Comparison of ENCODE assay signal across 41 mouse cellular contexts in the genomic region with DNA sequence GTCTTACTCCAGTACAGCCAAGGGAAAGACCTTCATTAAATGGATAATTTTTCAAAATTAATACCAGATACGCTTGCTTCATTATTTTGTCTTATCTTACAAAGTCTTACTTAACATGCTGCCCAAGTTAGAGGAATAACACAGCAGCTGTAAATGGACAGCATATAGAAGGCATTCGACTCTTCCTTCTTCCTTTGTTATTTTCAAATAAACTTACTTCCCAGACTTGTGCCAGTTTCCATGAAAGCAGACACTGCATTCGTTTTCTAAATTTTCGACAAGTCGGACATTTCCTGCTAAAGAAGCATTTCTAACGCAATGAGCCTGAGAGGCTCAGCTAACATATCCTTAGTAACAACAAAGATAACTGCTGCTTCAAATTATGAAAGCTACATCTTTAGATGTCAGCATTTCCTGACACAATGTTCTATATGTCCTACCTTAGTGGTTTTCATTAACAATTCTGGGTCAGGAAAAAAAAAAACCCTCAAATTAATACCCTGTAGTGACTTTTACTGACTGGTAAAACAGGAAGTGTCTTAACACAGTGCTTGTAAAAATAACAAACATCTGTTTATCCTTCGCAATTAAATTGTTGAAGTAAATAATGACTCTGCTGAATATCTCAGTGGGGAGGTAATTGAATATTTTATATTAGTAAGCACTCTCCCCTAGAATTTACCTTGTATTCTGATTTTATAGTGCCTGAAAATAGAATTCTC. TPM values are rescaled to one million over a fixed set of nuclear protein-coding genes. Genes with fewer than 3 reads are reported as not detected.
"Had no signal": no experiment of that assay in that cellular context is flagged by ENCODE, and none has a peak within 500 bp of the region (broad histone marks: within the 10 kb centered on the region; RNA-seq: fewer than 3 reads in every experiment).

No protein-coding gene starts in this region.

- H3K9ac ChIP-seq: limb, embryonic 12.5 days; limb, embryonic 13.5 days; limb, embryonic 15.5 days; liver, embryonic 12.5 days; liver, embryonic 13.5 days; liver, embryonic 14.5 days; liver, embryonic 15.5 days; liver, postnatal 0 days; lung, embryonic 14.5 days; lung, embryonic 15.5 days; midbrain, embryonic 12.5 days; midbrain, embryonic 13.5 days; midbrain, embryonic 15.5 days; neural tube, embryonic 12.5 days had no signal

- H3K9me3 ChIP-seq: limb, embryonic 10.5 days; limb, embryonic 12.5 days; limb, embryonic 13.5 days; limb, embryonic 15.5 days; liver, embryonic 12.5 days; liver, embryonic 13.5 days; liver, embryonic 15.5 days; lung, embryonic 15.5 days; megakaryocyte, embryonic 14.5 days; midbrain, embryonic 10.5 days; midbrain, embryonic 12.5 days; midbrain, embryonic 13.5 days; midbrain, embryonic 15.5 days; neural tube, embryonic 12.5 days had no signal

- ATAC-seq: liver, embryonic 12.5 days; liver, postnatal 0 days; lung, postnatal 0 days; midbrain, embryonic 13.5 days; midbrain, embryonic 15.5 days; midbrain, embryonic 16.5 days had no signal

- H3K27me3 ChIP-seq: limb, embryonic 15.5 days; liver, embryonic 12.5 days; liver, embryonic 13.5 days; liver, embryonic 15.5 days; lung, embryonic 15.5 days; megakaryocyte, embryonic 14.5 days; midbrain, embryonic 12.5 days; midbrain, embryonic 13.5 days; midbrain, embryonic 15.5 days; neural tube, embryonic 12.5 days had no signal

- H3K4me3 ChIP-seq: limb, embryonic 10.5 days; limb, embryonic 12.5 days; limb, embryonic 13.5 days; limb, embryonic 15.5 days; liver, embryonic 12.5 days; liver, embryonic 13.5 days; liver, embryonic 15.5 days; lung, embryonic 15.5 days; megakaryocyte, embryonic 14.5 days; midbrain, embryonic 10.5 days; midbrain, embryonic 12.5 days; midbrain, embryonic 13.5 days; midbrain, embryonic 15.5 days; myocyte; neural tube, embryonic 12.5 days had no signal

- H3K4me1 ChIP-seq: limb, embryonic 12.5 days; limb, embryonic 13.5 days; limb, embryonic 15.5 days; liver, embryonic 13.5 days; liver, embryonic 15.5 days; lung, embryonic 15.5 days; megakaryocyte, embryonic 14.5 days; midbrain, embryonic 10.5 days; midbrain, embryonic 12.5 days; midbrain, embryonic 13.5 days; midbrain, embryonic 15.5 days; neural tube, embryonic 12.5 days had no signal

- H3K36me3 ChIP-seq: limb, embryonic 10.5 days; limb, embryonic 12.5 days; limb, embryonic 13.5 days; limb, embryonic 15.5 days; liver, embryonic 12.5 days; liver, embryonic 13.5 days; liver, embryonic 15.5 days; lung, embryonic 15.5 days; midbrain, embryonic 10.5 days; midbrain, embryonic 12.5 days; midbrain, embryonic 13.5 days; midbrain, embryonic 15.5 days; neural tube, embryonic 12.5 days had no signal

- DNase-seq: left cerebral cortex, postnatal 4 days; liver; liver, embryonic 13.5 days; liver, postnatal 0 days; lung, adult 18-20 months; lung, adult 2 months; lung, embryonic 14.5 days; lung, postnatal 10 days; lung, postnatal 14 days; lung, postnatal 36 days; lung, postnatal 4 days; midbrain, embryonic 14.5 days had no signal

- H3K4me2 ChIP-seq: limb, embryonic 12.5 days; limb, embryonic 13.5 days; limb, embryonic 15.5 days; liver, embryonic 11.5 days; liver, embryonic 12.5 days; liver, embryonic 13.5 days; liver, embryonic 15.5 days; lung, embryonic 14.5 days; lung, embryonic 15.5 days; midbrain, embryonic 11.5 days; midbrain, embryonic 12.5 days; midbrain, embryonic 13.5 days; midbrain, embryonic 15.5 days; neural tube, embryonic 12.5 days had no signal

- H3K27ac ChIP-seq: limb, embryonic 10.5 days; limb, embryonic 12.5 days; limb, embryonic 13.5 days; limb, embryonic 15.5 days; liver, embryonic 12.5 days; liver, embryonic 13.5 days; liver, embryonic 14.5 days; liver, embryonic 15.5 days; lung, embryonic 15.5 days; macrophage; midbrain, embryonic 10.5 days; midbrain, embryonic 12.5 days; midbrain, embryonic 13.5 days; midbrain, embryonic 15.5 days; neural tube, embryonic 12.5 days had no signal

RNA-seq across cellular contexts. Expression of a gene that starts 3.0 kb away (rescaled TPM):
- total RNA-seq: left cerebral cortex, postnatal 10 days; left cerebral cortex, postnatal 14 days; left cerebral cortex, postnatal 25 days; left cerebral cortex, postnatal 36 days; left cerebral cortex, postnatal 4 days; megakaryocyte-erythroid progenitor cell, adult 5-6 weeks; midbrain, postnatal 0 days had no signal
- polyA plus RNA-seq: limb, embryonic 10.5 days; limb, embryonic 11.5 days; limb, embryonic 12.5 days; limb, embryonic 13.5 days; liver, adult 2 months; lung, embryonic 14.5 days; lung, postnatal 0 days; midbrain, embryonic 10.5 days; midbrain, embryonic 11.5 days; midbrain, embryonic 12.5 days; midbrain, embryonic 13.5 days; midbrain, embryonic 14.5 days; midbrain, embryonic 15.5 days; midbrain, embryonic 16.5 days; myocyte; neural tube, embryonic 11.5 days; neural tube, embryonic 12.5 days had no signal
